Mouse (Mus musculus) brain, adult 10 weeks (tissue): Measurements from ENCODE around the gene Oas1a. TPM values are rescaled to one million over a fixed set of nuclear protein-coding genes. Genes with fewer than 3 reads are reported as not detected.

ENCODE experiments used
- polyA plus RNA-seq: library from polyadenylated mRNA; stranded (reverse); fragments of 350-450 nt; fragmentation: Illumina TruSeq; extraction: RNeasy Lipid Tissue Mini Kit (QIAGEN cat#74804); gene quantifications from one replicate; pipeline ENCODE4 v1.2.3, GENCODE M21; 2015; ENCODE audit warnings: low read depth, low replicate concordance

Oas1a gene
- polyA plus RNA-seq: 1.0 TPM

GRCm38 (mm10) chr5:120906791-120907733 is at the start of gene Oas1a:
Gene Oas1a, minus strand, starts transcription at chr5:120907521.

GRCm38 (mm10) chr5:120914204-120914603 is 6.9 kb upstream of the Oas1a start, which contains the start of gene Oas1d:
Gene Oas1d, plus strand, starts transcription at chr5:120914536.

GRCm38 (mm10) chr5:120887413-120887812 is 19.9 kb downstream of the Oas1a start, which contains the start of gene Oas1g:
Gene Oas1g, minus strand, starts transcription at chr5:120887613.

GRCm38 (mm10) chr5:120861121-120861520 is 46.2 kb downstream of the Oas1a start, which contains the start of gene Oas1h:
Gene Oas1h, plus strand, starts transcription at chr5:120861421.

GRCm38 (mm10) chr5:120847067-120847466 is 60.3 kb downstream of the Oas1a start, which contains the start of gene Oas1f:
Gene Oas1f, plus strand, starts transcription at chr5:120847367.

Other genes with a start within 250 kb of the Oas1a start
- 47.7 TPM for gene Dtx1, start 195.6 kb downstream of the Oas1a start, polyA plus RNA-seq
- 0.51 TPM for gene Oas2, start 157.7 kb downstream of the Oas1a start, polyA plus RNA-seq
- not detected for gene Oas3, start 129.9 kb downstream of the Oas1a start, polyA plus RNA-seq
- gene Oas1e, start 112.0 kb downstream of the Oas1a start, polyA plus RNA-seq: not detected
- gene Oas1c, start 95.0 kb downstream of the Oas1a start, polyA plus RNA-seq: 1.1 TPM
- not detected for gene Oas1f, start 60.2 kb downstream of the Oas1a start, polyA plus RNA-seq
- gene Oas1h, start 46.1 kb downstream of the Oas1a start, polyA plus RNA-seq: not detected
- not detected for gene Oas1g, start 19.9 kb downstream of the Oas1a start, polyA plus RNA-seq
- gene Oas1d, start 7.0 kb upstream of the Oas1a start, polyA plus RNA-seq: not detected
- gene Rph3a, start 102.6 kb upstream of the Oas1a start, polyA plus RNA-seq: 237 TPM